Mouse (Mus musculus): Measurements from ENCODE around the gene Ntrk1. TPM values are rescaled to one million over a fixed set of nuclear protein-coding genes. Genes with fewer than 3 reads are reported as not detected.

Ntrk1 gene
- total RNA-seq, 1 experiment, result 3.8 TPM

DNA sequence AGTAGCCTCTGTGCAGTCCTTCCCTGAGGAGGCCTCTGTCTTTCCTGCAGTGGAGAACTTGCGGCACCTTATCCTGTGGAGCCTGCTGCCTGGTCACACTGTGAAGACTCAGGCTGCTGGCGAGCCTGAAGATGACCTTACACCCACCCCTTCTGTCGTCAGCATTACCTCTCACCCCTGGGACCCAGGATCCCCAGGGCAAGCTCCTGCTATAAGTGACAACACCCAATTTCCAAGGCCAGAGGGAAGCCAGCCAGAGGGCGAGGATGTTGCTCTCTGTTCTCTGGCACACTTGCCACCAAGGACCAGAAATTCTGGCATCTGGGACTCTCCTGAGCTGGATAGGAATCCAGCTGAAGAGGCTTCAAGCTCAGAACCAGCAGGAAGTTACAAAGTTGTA, 61.9 kb downstream of the Ntrk1 start:
- Histone ChIP-seq H3K36me3 (ENCODE audit: control insufficient read depth, insufficient read depth, low read length, poor library complexity, severe bottlenecking) (peaks cover 35% of the 10 kb centered on the region), H3K9ac (ENCODE audit: insufficient read depth, low read depth, low read length, poor library complexity, severe bottlenecking) (no peak overlapping the region), H3K4me1 (ENCODE audit: control insufficient read depth in 2 of 2, insufficient read depth in 2 of 2, low read length in 2 of 2, poor library complexity in 1 of 2) (no peaks in the 10 kb centered on the region), H3K27ac (ENCODE audit: insufficient read depth, low read depth, low read length, poor library complexity, severe bottlenecking) (no peak overlapping the region), H3K4me3 (ENCODE audit: insufficient read depth in 1 of 2, low read depth in 1 of 2, low read length in 2 of 2, poor library complexity in 1 of 2, severe bottlenecking in 1 of 2) (no peak overlapping the region), H3K9me3 (ENCODE audit: control insufficient read depth, insufficient read depth, low read depth, low read length) (no peaks in the 10 kb centered on the region)
- no peak for DNase-seq (ENCODE audit: low read depth, low spot score)
- TF ChIP-seq ZNF384 (IDR thresholded peaks at IDR 0.05; ENCODE audit: low read depth, low read length) (no peak), CHD2 (IDR thresholded peaks at IDR 0.05; ENCODE audit: low read depth, low read length) (no peak), ZC3H11A (IDR thresholded peaks at IDR 0.05; ENCODE audit: borderline replicate concordance, low read depth, low read length) (no peak), HCFC1 (IDR thresholded peaks at IDR 0.05; ENCODE audit: borderline replicate concordance, insufficient read depth, low read length) (no peak), MAFK (IDR thresholded peaks at IDR 0.05; ENCODE audit: insufficient read depth, low read depth, low read length) (no peak)
- in situ Hi-C loops (cut with MboI; ENCODE audit: low sequenced_read_pairs in 2 of 2, unreplicated experiment in 2 of 2), result no loop called here

GRCm38 (mm10) chr3:87728696-87729095, 66.3 kb downstream of the Ntrk1 start:
- no peak for DNase-seq (ENCODE audit: low read depth, low spot score)
- Histone ChIP-seq H3K4me3 (ENCODE audit: insufficient read depth in 1 of 2, low read depth in 1 of 2, low read length in 2 of 2, poor library complexity in 1 of 2, severe bottlenecking in 1 of 2) (no peak overlapping the region), H3K9ac (ENCODE audit: insufficient read depth, low read depth, low read length, poor library complexity, severe bottlenecking) (no peak overlapping the region), H3K4me1 (ENCODE audit: control insufficient read depth in 2 of 2, insufficient read depth in 2 of 2, low read length in 2 of 2, poor library complexity in 1 of 2) (no peaks in the 10 kb centered on the region), H3K27ac (ENCODE audit: insufficient read depth, low read depth, low read length, poor library complexity, severe bottlenecking) (no peak overlapping the region), H3K9me3 (ENCODE audit: control insufficient read depth, insufficient read depth, low read depth, low read length) (no peaks in the 10 kb centered on the region), H3K36me3 (ENCODE audit: control insufficient read depth, insufficient read depth, low read length, poor library complexity, severe bottlenecking) (peaks cover 28% of the 10 kb centered on the region)
- in situ Hi-C loops (cut with MboI; ENCODE audit: low sequenced_read_pairs in 2 of 2, unreplicated experiment in 2 of 2), result no loop called here
- TF ChIP-seq MAFK (IDR thresholded peaks at IDR 0.05; ENCODE audit: insufficient read depth, low read depth, low read length) (no peak), ZNF384 (IDR thresholded peaks at IDR 0.05; ENCODE audit: low read depth, low read length) (no peak), HCFC1 (IDR thresholded peaks at IDR 0.05; ENCODE audit: borderline replicate concordance, insufficient read depth, low read length) (no peak), ZC3H11A (IDR thresholded peaks at IDR 0.05; ENCODE audit: borderline replicate concordance, low read depth, low read length) (no peak), CHD2 (IDR thresholded peaks at IDR 0.05; ENCODE audit: low read depth, low read length) (no peak)

Other genes starting within 250 kb of the Ntrk1 start
- 14.1 and 14.2 TPM in 2 replicates for gene Arhgef11, start 177.6 kb downstream of the Ntrk1 start, total RNA-seq (2012; rRNA removed)
- 0.37 and 0.49 TPM in 2 replicates for gene Lrrc71, start 46.5 kb downstream of the Ntrk1 start, total RNA-seq (2012; rRNA removed)
- gene Insrr, start 1.8 kb upstream of the Ntrk1 start, total RNA-seq (2012; rRNA removed), result 0.11 and 0.18 TPM in 2 replicates
- 1.8 TPM in 2 replicates for gene Pear1, start 29.1 kb upstream of the Ntrk1 start, total RNA-seq (2012; rRNA removed)
- 0.05 and 0.22 TPM in 2 replicates for gene Sh2d2a, start 51.6 kb upstream of the Ntrk1 start, total RNA-seq (2012; rRNA removed)
- gene Prcc, start 90.4 kb upstream of the Ntrk1 start, total RNA-seq (2012; rRNA removed), result 40.2 and 53.8 TPM in 2 replicates
- 296 and 312 TPM in 2 replicates for gene Hdgf, start 111.2 kb upstream of the Ntrk1 start, total RNA-seq (2012; rRNA removed)
- gene Mrpl24, start 124.3 kb upstream of the Ntrk1 start, total RNA-seq (2012; rRNA removed), result 154 and 162 TPM in 2 replicates
- gene Isg20l2, start 135.2 kb upstream of the Ntrk1 start, total RNA-seq (2012; rRNA removed), result 33.6 and 40.1 TPM in 2 replicates
- 22.0 and 25.5 TPM in 2 replicates for gene Rrnad1, start 135.6 kb upstream of the Ntrk1 start, total RNA-seq (2012; rRNA removed)
- 9.4 and 19.7 TPM in 2 replicates for gene Crabp2, start 153.5 kb upstream of the Ntrk1 start, total RNA-seq (2012; rRNA removed)
- gene Nes, start 175.9 kb upstream of the Ntrk1 start, total RNA-seq (2012; rRNA removed), result 22.3 and 29.4 TPM in 2 replicates
- gene Bcan, start 205.1 kb upstream of the Ntrk1 start, total RNA-seq (2012; rRNA removed), result 1.4 and 2.6 TPM in 2 replicates
- not detected in 2 replicates for gene Hapln2, start 232.4 kb upstream of the Ntrk1 start, total RNA-seq (2012; rRNA removed)
- gene Gpatch4, start 247.9 kb upstream of the Ntrk1 start, total RNA-seq (2012; rRNA removed), result 33.5 and 37.9 TPM in 2 replicates

Measured in ES-E14 (cell line).